Mouse (Mus musculus) stomach, embryonic 16.5 days (tissue): ENCODE results near the gene Hdgf. TPM values are rescaled to one million over a fixed set of nuclear protein-coding genes. Genes with fewer than 3 reads are reported as not detected.
"Not testable (repeated sequence)": the region's sequence is repeated elsewhere in the genome, so short reads cannot be mapped to it uniquely, and the experiment has no call there.

Experiments used
- ATAC-seq: fragments of 200-750 bp; cut with Nextera tagmentation; 2 replicates; pipeline ENCODE4 v1.8.0; 2017; ENCODE audit warnings: moderate number of reproducible peaks, moderate TSS enrichment; ENCODE audit not compliant: insufficient read depth, low FRiP score
- H3K27ac ChIP-seq: fragments of 300-500 bp; sonication (generic); 2 replicates; pipeline ENCODE4 v1.5.1; 2014; ENCODE audit warnings: low read length
- H3K27me3 ChIP-seq: fragments of 300-500 bp; sonication (generic); 2 replicates; pipeline ENCODE4 v1.6.1; 2014; ENCODE audit warnings: low read length, control low read depth, mixed read lengths; ENCODE audit not compliant: control insufficient read depth, insufficient read depth
- H3K36me3 ChIP-seq: fragments of 300-500 bp; sonication (generic); 2 replicates; pipeline ENCODE4 v1.6.1; 2014; ENCODE audit warnings: low read length; ENCODE audit not compliant: control insufficient read depth, insufficient read depth
- H3K4me1 ChIP-seq: fragments of 300-500 bp; sonication (generic); 2 replicates; pipeline ENCODE4 v1.6.1; 2014; ENCODE audit warnings: low read length, control low read depth, mixed read lengths; ENCODE audit not compliant: control insufficient read depth, insufficient read depth
- H3K4me2 ChIP-seq: fragments of 300-500 bp; sonication (generic); 2 replicates; pipeline ENCODE4 v1.6.1; 2014; ENCODE audit warnings: low read depth, low read length, mixed read lengths
- H3K4me3 ChIP-seq: fragments of 300-500 bp; sonication (generic); replicated peaks from 2 replicates; pipeline ENCODE4 v1.5.1; 2014; ENCODE audit warnings: mild to moderate bottlenecking, low read length
- H3K9ac ChIP-seq: fragments of 300-500 bp; sonication (generic); 2 replicates; pipeline ENCODE4 v1.6.1; 2014; ENCODE audit warnings: low read length
- H3K9me3 ChIP-seq: fragments of 300-500 bp; sonication (generic); replicated peaks from 2 replicates; pipeline ENCODE4 v1.6.1; 2016; ENCODE audit warnings: low read length, control low read depth; ENCODE audit not compliant: control insufficient read depth
- WGBS: fragments of 180-500 bp; shearing (Covaris S2); extraction: QIAGEN DNeasy Blood & Tissue Kit; methylation state at CpG from one replicate; pipeline ENCODE4 v1.1.7; 2014; 5-methylcytosine and 5-hydroxymethylcytosine counted together
- polyA plus RNA-seq: library from polyadenylated mRNA; unstranded; fragments of >200 nt; fragmentation: Nextera tagmentation; extraction: Ambion mirVana; gene quantifications from 2 replicates; pipeline ENCODE4 v1.2.1, GENCODE M21; 2015

Hdgf gene
- polyA plus RNA-seq, 1 experiment from 2014 or later, result 83.1 TPM

GRCm38 (mm10) chr3:87886416-87886815 lies 19.7 kb upstream of the Hdgf start:
- Histone ChIP-seq H3K4me2 (peak overlapping the region; percentile 47), H3K9me3 (no peaks in the 10 kb centered on the region; the same call in 1 of the 2 replicates), H3K36me3 (no peaks in the 10 kb centered on the region), H3K4me3 (peak overlapping the region; percentile 65), H3K9ac (peak overlapping the region; percentile 57; the same call in 1 of the 2 replicates), H3K27me3 (no peaks in the 10 kb centered on the region), H3K4me1 (peaks cover 16% of the 10 kb centered on the region), H3K27ac (no peak overlapping the region)
- WGBS, result 84% methylated on average over 6 of the region's 6 CpGs
- ATAC-seq, result no peak

DNA sequence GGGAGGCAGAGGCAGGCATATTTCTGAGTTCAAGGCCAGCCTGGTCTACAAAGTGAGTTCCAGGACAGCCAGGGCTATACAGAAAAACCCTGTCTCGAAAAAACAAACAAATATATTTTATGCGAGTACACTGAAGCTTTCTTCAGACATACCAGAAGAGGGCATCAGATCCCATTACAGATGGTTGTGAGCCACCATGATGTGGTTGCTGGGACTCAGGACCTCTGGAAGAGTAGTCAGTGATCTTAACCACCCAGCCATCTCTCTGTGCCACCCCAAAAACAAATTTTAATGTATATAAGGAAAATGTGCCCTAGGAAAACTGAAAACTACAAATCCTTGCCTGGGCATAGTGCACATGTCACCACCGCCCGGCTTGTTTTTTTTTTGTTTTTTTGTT lies 18.7 kb upstream of the Hdgf start:
- not testable (repeated sequence) for H3K4me2 ChIP-seq, H3K9me3 ChIP-seq, ATAC-seq, H3K27me3 ChIP-seq, H3K36me3 ChIP-seq, H3K4me3 ChIP-seq, H3K27ac ChIP-seq, H3K9ac ChIP-seq
- WGBS, result 83% methylated on average over 4 of the region's 4 CpGs
- peaks cover 16% of the 10 kb centered on the region for H3K4me1 ChIP-seq

DNA sequence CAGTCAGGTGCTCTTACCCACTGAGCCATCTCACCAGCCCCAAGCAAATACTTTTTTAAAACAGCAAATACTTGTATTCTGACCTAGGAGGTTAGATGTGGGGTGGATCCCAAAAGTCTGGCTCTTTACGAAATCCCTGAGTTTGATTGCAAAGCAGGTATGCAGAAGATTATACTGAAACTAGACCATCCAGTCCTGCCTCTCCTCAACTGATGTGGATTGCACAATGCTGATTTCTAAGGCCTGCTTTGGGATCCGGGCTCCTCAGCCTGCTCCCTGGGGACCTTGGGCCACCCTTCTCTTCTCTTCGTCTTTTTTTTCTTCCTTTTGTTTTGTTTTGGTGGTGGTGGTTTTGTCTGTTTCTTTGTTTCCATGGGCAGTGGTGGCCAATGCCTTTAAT lies 14.6 kb upstream of the Hdgf start:
- ATAC-seq, result no peak
- no peaks in the 10 kb centered on the region for H3K4me1 ChIP-seq
- no peaks in the 10 kb centered on the region for H3K27me3 ChIP-seq
- H3K4me2 ChIP-seq, result no peak overlapping the region
- no peaks in the 10 kb centered on the region for H3K36me3 ChIP-seq
- H3K9ac ChIP-seq, result no peak overlapping the region
- no peak overlapping the region for H3K4me3 ChIP-seq
- H3K27ac ChIP-seq, result no peak overlapping the region
- no peaks in the 10 kb centered on the region; the same call in 1 of the 2 replicates for H3K9me3 ChIP-seq
- 62% methylated on average over 3 of the region's 3 CpGs for WGBS

GRCm38 (mm10) chr3:87893367-87893905 lies 12.7 kb upstream of the Hdgf start:
- ATAC-seq, result no peak
- Histone ChIP-seq H3K4me3 (no peak overlapping the region), H3K27ac (no peak overlapping the region), H3K9me3 (no peaks in the 10 kb centered on the region; the same call in 1 of the 2 replicates), H3K4me1 (no peaks in the 10 kb centered on the region), H3K36me3 (no peaks in the 10 kb centered on the region), H3K9ac (no peak overlapping the region), H3K27me3 (no peaks in the 10 kb centered on the region), H3K4me2 (no peak overlapping the region)
- WGBS, result 67% methylated on average over 3 of the region's 3 CpGs

DNA sequence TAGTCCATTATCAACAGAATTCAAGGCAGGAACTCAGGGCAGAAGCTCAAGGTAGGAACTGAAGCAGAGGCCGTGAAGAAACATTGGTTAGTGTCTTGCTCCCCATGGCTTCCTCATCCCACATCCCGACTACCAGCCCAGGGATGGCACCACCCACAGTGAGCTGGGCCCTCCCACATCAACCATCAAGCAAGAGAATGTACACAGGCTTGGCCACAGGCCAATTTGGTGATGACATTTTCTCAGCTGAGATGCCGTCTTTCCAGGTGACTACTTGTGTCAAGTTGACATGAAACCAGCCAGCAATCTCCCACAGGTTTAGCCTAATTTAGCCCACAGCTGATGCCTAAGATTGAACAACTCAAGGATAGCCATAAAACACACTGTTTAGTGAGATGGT lies 6.9 kb upstream of the Hdgf start:
- H3K36me3 ChIP-seq, result no peaks in the 10 kb centered on the region
- no peaks in the 10 kb centered on the region for H3K27me3 ChIP-seq
- no peaks in the 10 kb centered on the region for H3K4me1 ChIP-seq
- no peak overlapping the region for H3K4me3 ChIP-seq
- ATAC-seq, result no peak
- 60% methylated on average over 3 of the region's 3 CpGs for WGBS
- H3K9me3 ChIP-seq, result no peaks in the 10 kb centered on the region
- no peak overlapping the region for H3K4me2 ChIP-seq
- H3K27ac ChIP-seq, result no peak overlapping the region
- H3K9ac ChIP-seq, result no peak overlapping the region

DNA sequence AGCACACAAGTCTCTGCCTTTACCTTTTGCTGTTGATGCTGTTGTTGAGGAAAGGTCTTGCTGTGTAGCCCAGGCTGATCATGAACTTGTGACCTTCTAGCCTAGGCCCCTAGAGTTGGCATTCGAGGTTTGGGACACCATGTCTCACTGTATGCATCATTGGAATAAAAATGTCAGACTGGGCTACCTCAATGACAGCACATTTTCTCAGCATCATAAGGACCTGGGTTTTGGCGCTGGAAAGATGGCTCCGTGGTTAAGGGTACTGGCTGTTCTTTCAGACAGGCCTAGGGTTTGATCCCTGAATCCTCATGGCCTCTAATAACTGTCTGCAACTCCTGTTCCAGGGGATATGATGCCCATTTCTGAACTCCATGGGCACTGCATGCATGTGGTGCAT lies 6.3 kb upstream of the Hdgf start:
- H3K4me1 ChIP-seq, result no peaks in the 10 kb centered on the region
- no peaks in the 10 kb centered on the region for H3K9me3 ChIP-seq
- H3K4me2 ChIP-seq, result no peak overlapping the region
- WGBS, result 73% methylated on average over 3 of the region's 3 CpGs
- no peak for ATAC-seq
- no peaks in the 10 kb centered on the region for H3K36me3 ChIP-seq
- no peaks in the 10 kb centered on the region for H3K27me3 ChIP-seq
- H3K27ac ChIP-seq, result no peak overlapping the region
- H3K4me3 ChIP-seq, result no peak overlapping the region
- no peak overlapping the region for H3K9ac ChIP-seq

GRCm38 (mm10) chr3:87901036-87901624 lies 5.0 kb upstream of the Hdgf start:
- Histone ChIP-seq H3K4me2 (no peak overlapping the region), H3K9me3 (no peaks in the 10 kb centered on the region), H3K27ac (no peak overlapping the region), H3K4me1 (no peaks in the 10 kb centered on the region), H3K36me3 (no peaks in the 10 kb centered on the region), H3K9ac (no peak overlapping the region), H3K27me3 (no peaks in the 10 kb centered on the region), H3K4me3 (no peak overlapping the region)
- 17% methylated on average over 1 of the region's 1 CpGs for whole genome bisulfite sequencing
- no peak for ATAC-seq

GRCm38 (mm10) chr3:87901959-87902358 lies 4.2 kb upstream of the Hdgf start:
- H3K4me1 ChIP-seq, H3K4me3 ChIP-seq, H3K27me3 ChIP-seq, H3K27ac ChIP-seq, H3K9ac ChIP-seq, H3K36me3 ChIP-seq, H3K4me2 ChIP-seq, H3K9me3 ChIP-seq, ATAC-seq: not testable (repeated sequence)
- WGBS, result 89% methylated on average over 5 of the region's 6 CpGs

DNA sequence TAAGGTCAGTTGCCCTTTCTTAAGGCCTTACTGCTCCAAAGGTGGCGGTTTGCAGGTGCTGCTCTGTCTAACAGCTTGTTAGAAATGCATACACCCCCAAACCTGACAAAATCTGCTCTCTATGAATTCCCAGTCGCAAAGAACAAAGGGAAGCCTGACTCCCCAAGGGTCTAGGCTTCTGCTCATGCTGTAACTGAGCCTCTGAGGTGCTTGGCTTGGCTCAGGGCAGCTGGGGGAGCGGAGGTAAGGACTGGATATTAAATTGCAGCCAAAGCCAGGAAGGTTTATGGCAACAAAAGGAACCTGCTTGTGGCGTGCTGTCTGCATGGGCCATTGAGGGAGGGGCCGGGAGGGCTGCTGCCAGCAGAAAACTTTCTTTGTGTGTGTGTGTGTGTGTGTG lies 2.3 kb upstream of the Hdgf start:
- no peaks in the 10 kb centered on the region for H3K9me3 ChIP-seq
- no peak for ATAC-seq
- peaks cover 12% of the 10 kb centered on the region for H3K4me1 ChIP-seq
- no peaks in the 10 kb centered on the region for H3K27me3 ChIP-seq
- H3K4me2 ChIP-seq, result no peak overlapping the region
- 60% methylated on average over 5 of the region's 5 CpGs for WGBS
- no peak overlapping the region for H3K4me3 ChIP-seq
- H3K36me3 ChIP-seq, result no peaks in the 10 kb centered on the region
- no peak overlapping the region for H3K9ac ChIP-seq
- H3K27ac ChIP-seq, result no peak overlapping the region
